Mouse (Mus musculus): Measurements from ENCODE around the gene 6430548M08Rik.

Gene 6430548M08Rik

GRCm38 (mm10) chr8:120113758-120114255, at the start of gene 6430548M08Rik:
Gene 6430548M08Rik (plus strand): TSS chr8:120114152.
- DNase-seq = peak; percentile 100

GRCm38 (mm10) chr8:120065611-120066010, 48.3 kb upstream of the 6430548M08Rik start:
- DNase-seq = no peak

GRCm38 (mm10) chr8:120066226-120066625, 47.7 kb upstream of the 6430548M08Rik start:
- DNase-seq = no peak

- peak; percentile 60 to 72 for DNase-seq
Observed at GRCm38 (mm10) chr8:120067936-120068668, 45.9 kb upstream of the 6430548M08Rik start.

GRCm38 (mm10) chr8:120071684-120072083, 42.3 kb upstream of the 6430548M08Rik start:
- DNase-seq = peak; percentile 72

- no peak for DNase-seq
Observed at GRCm38 (mm10) chr8:120072259-120072658, 41.7 kb upstream of the 6430548M08Rik start.

GRCm38 (mm10) chr8:120072827-120073226, 41.1 kb upstream of the 6430548M08Rik start:
- no peak for DNase-seq

GRCm38 (mm10) chr8:120074516-120074915, 39.4 kb upstream of the 6430548M08Rik start:
- DNase-seq = no peak

GRCm38 (mm10) chr8:120075347-120075746, 38.6 kb upstream of the 6430548M08Rik start:
- DNase-seq = no peak

- peak; percentile 64 to 70 for DNase-seq
Observed at GRCm38 (mm10) chr8:120078080-120078479, 35.9 kb upstream of the 6430548M08Rik start.

- no peak for DNase-seq
Observed at GRCm38 (mm10) chr8:120079361-120079760, 34.6 kb upstream of the 6430548M08Rik start.

GRCm38 (mm10) chr8:120083261-120083660, 30.7 kb upstream of the 6430548M08Rik start:
- DNase-seq = no peak

GRCm38 (mm10) chr8:120084783-120085182, 29.2 kb upstream of the 6430548M08Rik start:
- no peak for DNase-seq

GRCm38 (mm10) chr8:120089511-120089910, 24.4 kb upstream of the 6430548M08Rik start:
- peak in 1 of 2 experiments; percentile 31 for DNase-seq

- DNase-seq = no peak
Observed at GRCm38 (mm10) chr8:120091032-120091431, 22.9 kb upstream of the 6430548M08Rik start.

- DNase-seq = no peak
Observed at GRCm38 (mm10) chr8:120093103-120093502, 20.8 kb upstream of the 6430548M08Rik start.

- DNase-seq = no peak
Observed at GRCm38 (mm10) chr8:120094801-120095200, 19.2 kb upstream of the 6430548M08Rik start.

- peak in 1 of 2 experiments; percentile 35 for DNase-seq
Observed at GRCm38 (mm10) chr8:120096486-120096885, 17.5 kb upstream of the 6430548M08Rik start.

- DNase-seq = no peak
Observed at GRCm38 (mm10) chr8:120100388-120101067, 13.4 kb upstream of the 6430548M08Rik start.

- peak; percentile 84 to 87 for DNase-seq
Observed at GRCm38 (mm10) chr8:120101068-120101972, 12.6 kb upstream of the 6430548M08Rik start, which contains the start of gene Zdhhc7. Gene Zdhhc7 (minus strand): TSS chr8:120101482.

- peak in 1 of 2 experiments; percentile 38 for DNase-seq
Observed at GRCm38 (mm10) chr8:120103916-120104315, 10.0 kb upstream of the 6430548M08Rik start.

GRCm38 (mm10) chr8:120104721-120105272, 9.2 kb upstream of the 6430548M08Rik start:
- DNase-seq = peak; percentile 87 to 92
